Mouse (Mus musculus): ENCODE results near the gene Fdxacb1. TPM values are rescaled to one million over a fixed set of nuclear protein-coding genes. Genes with fewer than 3 reads are reported as not detected.

Gene Fdxacb1
- polyA plus RNA-seq, 1 experiment = 3.6 TPM

DNA sequence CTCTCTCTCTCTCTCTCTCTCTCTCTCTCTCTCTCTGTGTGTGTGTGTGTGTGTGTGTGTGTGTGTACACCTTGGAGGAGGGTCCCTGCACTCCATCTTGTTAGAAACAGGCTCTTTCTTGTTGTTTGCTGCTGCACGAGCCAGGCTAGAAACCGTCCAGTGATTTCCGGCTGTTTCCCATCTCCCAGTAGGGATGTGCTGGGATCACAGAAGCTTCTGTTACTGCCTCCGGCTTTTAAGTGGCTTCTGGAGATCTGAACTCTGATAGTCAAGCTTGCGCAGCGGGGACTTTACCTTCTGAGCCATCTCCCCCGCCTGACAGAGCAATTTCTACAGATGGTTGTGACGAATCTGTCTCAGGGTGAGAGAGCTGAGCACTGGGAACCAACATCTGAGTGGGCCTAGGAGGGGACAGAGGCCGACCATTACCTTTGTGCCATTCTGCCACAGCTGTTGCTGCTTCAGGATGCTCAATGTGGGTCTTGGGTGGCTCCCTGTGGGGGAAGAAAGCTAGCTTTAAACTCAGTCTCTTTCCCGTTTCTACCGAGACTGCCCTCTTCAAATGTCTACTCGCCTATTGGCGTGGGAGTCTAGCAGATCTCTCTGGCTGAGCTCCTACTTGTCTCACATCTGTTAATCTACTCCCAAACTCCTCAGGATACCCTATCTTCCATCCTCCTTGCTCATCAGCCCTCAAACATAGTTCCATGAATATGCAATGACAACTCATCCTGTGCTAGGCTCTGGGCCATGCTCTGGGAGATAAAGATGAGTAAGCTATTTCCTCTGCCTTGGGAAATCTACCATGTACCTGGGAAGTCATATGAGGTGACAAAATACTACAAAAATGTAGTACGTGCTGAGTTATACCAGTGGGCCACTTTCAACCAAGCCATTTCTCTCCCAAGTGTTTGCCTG is 26.9 kb upstream of the Fdxacb1 start:
- Histone ChIP-seq H3K79me2 (ENCODE audit: control insufficient read depth, insufficient read depth) (no peaks in the 10 kb centered on the region), H3K27me3 (ENCODE audit: control insufficient read depth, insufficient read depth, insufficient read length) (no peaks in the 10 kb centered on the region), H3K4me3 (no peak overlapping the region), H3ac (ENCODE audit: control insufficient read depth, insufficient read length) (no peak overlapping the region), H3K4me2 (ENCODE audit: low read depth) (no peak overlapping the region), H3K36me3 (ENCODE audit: control insufficient read depth, insufficient read depth) (peaks cover 4% of the 10 kb centered on the region)
- no peak for TF ChIP-seq CEBPB (IDR thresholded peaks at IDR 0.05; ENCODE audit: insufficient read depth, poor library complexity, severe bottlenecking)
- no peak for TF ChIP-seq TCF12 (IDR thresholded peaks at IDR 0.05; ENCODE audit: insufficient read depth, poor library complexity, severe bottlenecking)
- TF ChIP-seq SRF (IDR thresholded peaks at IDR 0.05; ENCODE audit: control insufficient read depth, insufficient read length, low read depth) = no peak
- no peak for TF ChIP-seq POLR2A (IDR thresholded peaks at IDR 0.05; ENCODE audit: insufficient read length, low read depth)
- no peak for TF ChIP-seq MAX (IDR thresholded peaks at IDR 0.05; ENCODE audit: low read depth)
- TF ChIP-seq POLR2AphosphoS2 (IDR thresholded peaks at IDR 0.05; ENCODE audit: insufficient read length, low read depth) = no peak
- no peak for TF ChIP-seq E2F4 (IDR thresholded peaks at IDR 0.05; ENCODE audit: insufficient read depth)
- no peak for TF ChIP-seq MYOG (IDR thresholded peaks at IDR 0.05; ENCODE audit: control insufficient read depth in 1 of 3, insufficient read depth in 1 of 3, insufficient read length in 2 of 3, low read depth in 2 of 3)
- no peak for TF ChIP-seq MYOD1 (IDR thresholded peaks at IDR 0.05; ENCODE audit: control insufficient read depth in 1 of 3, insufficient read length in 2 of 3, low read depth in 2 of 3)
- no peak for TF ChIP-seq REST (IDR thresholded peaks at IDR 0.05; ENCODE audit: insufficient read depth, insufficient read length)
- TF ChIP-seq USF1 (IDR thresholded peaks at IDR 0.05; ENCODE audit: low read depth) = no peak
- TF ChIP-seq TCF3 (IDR thresholded peaks at IDR 0.05; ENCODE audit: insufficient read length, low read depth) = no peak

GRCm38 (mm10) chr9:50742261-50742660 is 25.8 kb upstream of the Fdxacb1 start:
- H3K4me2 ChIP-seq (ENCODE audit: low read depth) = no peak overlapping the region
- no peak overlapping the region for H3K4me3 ChIP-seq
- peaks cover 4% of the 10 kb centered on the region for H3K36me3 ChIP-seq (ENCODE audit: control insufficient read depth, insufficient read depth)
- TF ChIP-seq TCF12 (IDR thresholded peaks at IDR 0.05; ENCODE audit: insufficient read depth, poor library complexity, severe bottlenecking) = no peak
- TF ChIP-seq TCF3 (IDR thresholded peaks at IDR 0.05; ENCODE audit: insufficient read length, low read depth) = no peak
- TF ChIP-seq MAX (IDR thresholded peaks at IDR 0.05; ENCODE audit: low read depth) = no peak
- H3ac ChIP-seq (ENCODE audit: control insufficient read depth, insufficient read length) = no peak overlapping the region
- H3K27me3 ChIP-seq (ENCODE audit: control insufficient read depth, insufficient read depth, insufficient read length) = no peaks in the 10 kb centered on the region
- H3K79me2 ChIP-seq (ENCODE audit: control insufficient read depth, insufficient read depth) = no peaks in the 10 kb centered on the region

DNA sequence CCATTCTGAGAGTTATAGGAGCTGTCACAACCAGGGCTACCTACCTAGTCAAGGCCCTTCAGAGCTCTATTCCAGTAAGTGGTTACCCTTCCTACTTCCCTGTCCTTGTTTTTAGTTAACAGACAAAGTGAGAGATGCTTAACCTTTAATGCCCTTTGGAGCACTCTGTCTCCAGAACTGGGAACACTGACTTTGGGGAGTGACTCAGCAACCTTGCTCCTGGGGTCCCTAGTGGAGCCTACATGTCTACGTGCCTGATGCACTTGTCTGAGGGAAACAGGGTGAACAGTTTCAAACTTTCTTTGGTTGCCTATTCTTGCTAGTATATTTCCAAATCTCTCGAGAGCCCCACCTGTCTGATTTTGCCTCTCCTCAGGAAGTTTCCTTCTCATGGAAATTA is 25.3 kb upstream of the Fdxacb1 start:
- TF ChIP-seq CEBPB (IDR thresholded peaks at IDR 0.05; ENCODE audit: insufficient read depth, poor library complexity, severe bottlenecking) (no peak), USF1 (IDR thresholded peaks at IDR 0.05; ENCODE audit: low read depth) (no peak), E2F4 (IDR thresholded peaks at IDR 0.05; ENCODE audit: insufficient read depth) (no peak), MYOD1 (IDR thresholded peaks at IDR 0.05; ENCODE audit: control insufficient read depth in 1 of 3, insufficient read length in 2 of 3, low read depth in 2 of 3) (no peak), TCF3 (IDR thresholded peaks at IDR 0.05; ENCODE audit: insufficient read length, low read depth) (no peak), REST (IDR thresholded peaks at IDR 0.05; ENCODE audit: insufficient read depth, insufficient read length) (no peak)
- H3K4me3 ChIP-seq = no peak overlapping the region
- peaks cover 4% of the 10 kb centered on the region for H3K36me3 ChIP-seq (ENCODE audit: control insufficient read depth, insufficient read depth)
- H3K27me3 ChIP-seq (ENCODE audit: control insufficient read depth, insufficient read depth, insufficient read length) = no peaks in the 10 kb centered on the region
- H3K4me2 ChIP-seq (ENCODE audit: low read depth) = no peak overlapping the region
- H3ac ChIP-seq (ENCODE audit: control insufficient read depth, insufficient read length) = no peak overlapping the region
- no peaks in the 10 kb centered on the region for H3K79me2 ChIP-seq (ENCODE audit: control insufficient read depth, insufficient read depth)

GRCm38 (mm10) chr9:50745806-50746205 is 22.2 kb upstream of the Fdxacb1 start:
- peak overlapping the region; percentile 53 for H3K4me2 ChIP-seq (ENCODE audit: low read depth)
- no peaks in the 10 kb centered on the region for H3K36me3 ChIP-seq (ENCODE audit: control insufficient read depth, insufficient read depth)
- H3K4me3 ChIP-seq = peak overlapping the region; percentile 12
- peaks cover 5% of the 10 kb centered on the region for H3K79me2 ChIP-seq (ENCODE audit: control insufficient read depth, insufficient read depth)
- H3K27me3 ChIP-seq (ENCODE audit: control insufficient read depth, insufficient read depth, insufficient read length) = no peaks in the 10 kb centered on the region
- H3ac ChIP-seq (ENCODE audit: control insufficient read depth, insufficient read length) = no peak overlapping the region
- no peak for TF ChIP-seq REST (IDR thresholded peaks at IDR 0.05; ENCODE audit: insufficient read depth, insufficient read length)

DNA sequence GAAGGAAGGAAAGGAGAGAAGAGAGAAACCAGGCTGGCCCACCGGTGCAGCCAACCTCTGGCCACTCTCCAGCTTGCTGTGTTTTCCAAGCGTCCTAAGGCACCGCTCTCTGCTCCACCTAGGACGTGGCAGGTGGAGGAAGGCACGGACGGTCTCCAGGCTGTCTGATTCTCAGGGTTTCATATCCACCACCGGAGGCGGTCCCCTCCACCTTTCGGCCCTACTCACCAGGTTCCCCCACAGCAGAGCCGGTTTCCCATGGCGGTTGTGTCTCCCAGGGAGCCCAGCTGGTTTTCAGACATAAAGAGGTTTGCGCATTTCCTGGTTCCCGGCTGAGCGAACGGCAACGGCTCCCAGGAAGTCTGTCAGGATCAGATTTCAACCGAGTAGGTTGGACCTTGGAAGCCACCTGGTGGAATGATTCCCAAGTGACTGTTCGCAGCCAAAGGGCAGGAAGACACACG is 21.8 kb upstream of the Fdxacb1 start, which contains the start of gene 2310030G06Rik:
TSS of gene 2310030G06Rik (minus strand) at position 323 of the 464 bp plus-strand sequence.
- H3K27me3 ChIP-seq (ENCODE audit: control insufficient read depth, insufficient read depth, insufficient read length) = no peaks in the 10 kb centered on the region
- H3K4me2 ChIP-seq (ENCODE audit: low read depth) = peak within 1 kb of the TSS; percentile 53
- TF ChIP-seq TCF12 (IDR thresholded peaks at IDR 0.05; ENCODE audit: insufficient read depth, poor library complexity, severe bottlenecking) (no peak), MYOG (IDR thresholded peaks at IDR 0.05; ENCODE audit: control insufficient read depth in 1 of 3, insufficient read depth in 1 of 3, insufficient read length in 2 of 3, low read depth in 2 of 3) (no peak), POLR2A (IDR thresholded peaks at IDR 0.05; ENCODE audit: insufficient read length, low read depth) (no peak), MAX (IDR thresholded peaks at IDR 0.05; ENCODE audit: low read depth) (no peak), USF1 (IDR thresholded peaks at IDR 0.05; ENCODE audit: low read depth) (no peak), POLR2AphosphoS2 (IDR thresholded peaks at IDR 0.05; ENCODE audit: insufficient read length, low read depth) (no peak), TCF3 (IDR thresholded peaks at IDR 0.05; ENCODE audit: insufficient read length, low read depth) (no peak), REST (IDR thresholded peaks at IDR 0.05; ENCODE audit: insufficient read depth, insufficient read length) (no peak), CEBPB (IDR thresholded peaks at IDR 0.05; ENCODE audit: insufficient read depth, poor library complexity, severe bottlenecking) (no peak), SRF (IDR thresholded peaks at IDR 0.05; ENCODE audit: control insufficient read depth, insufficient read length, low read depth) (no peak), MYOD1 (IDR thresholded peaks at IDR 0.05; ENCODE audit: control insufficient read depth in 1 of 3, insufficient read length in 2 of 3, low read depth in 2 of 3) (no peak), E2F4 (IDR thresholded peaks at IDR 0.05; ENCODE audit: insufficient read depth) (no peak)
- no peak within 1 kb of the TSS for H3ac ChIP-seq (ENCODE audit: control insufficient read depth, insufficient read length)
- peaks cover 10% of the 10 kb centered on the region for H3K79me2 ChIP-seq (ENCODE audit: control insufficient read depth, insufficient read depth)
- peak within 1 kb of the TSS; percentile 12 for H3K4me3 ChIP-seq
- H3K36me3 ChIP-seq (ENCODE audit: control insufficient read depth, insufficient read depth) = no peaks in the 10 kb centered on the region

Data from myocyte (in vitro differentiated cells).